Mouse (Mus musculus): Measurements from ENCODE around the gene Irak4. TPM values are rescaled to one million over a fixed set of nuclear protein-coding genes. Genes with fewer than 3 reads are reported as not detected.

The Irak4 gene
- polyA plus RNA-seq, 1 experiment from 2014 or later: 3.8 TPM

Other genes starting within 250 kb of the Irak4 start
- 0.09 and 0.16 TPM in 2 replicates for gene Adamts20, start 78.2 kb upstream of the Irak4 start, polyA plus RNA-seq (2015; fragmentation: Nextera tagmentation; extraction: Ambion mirVana)
- 5.1 and 5.8 TPM in 2 replicates for gene Pus7l, start 96 bp upstream of the Irak4 start, polyA plus RNA-seq (2015; fragmentation: Nextera tagmentation; extraction: Ambion mirVana)
- gene Twf1, start 46.2 kb downstream of the Irak4 start, polyA plus RNA-seq (2015; fragmentation: Nextera tagmentation; extraction: Ambion mirVana): 32.4 and 34.2 TPM in 2 replicates
- 0.03 and 0.07 TPM in 2 replicates for gene Tmem117, start 85.6 kb downstream of the Irak4 start, polyA plus RNA-seq (2015; fragmentation: Nextera tagmentation; extraction: Ambion mirVana)